ENCODE assay signal across 30 mouse cellular contexts in the genomic region with DNA sequence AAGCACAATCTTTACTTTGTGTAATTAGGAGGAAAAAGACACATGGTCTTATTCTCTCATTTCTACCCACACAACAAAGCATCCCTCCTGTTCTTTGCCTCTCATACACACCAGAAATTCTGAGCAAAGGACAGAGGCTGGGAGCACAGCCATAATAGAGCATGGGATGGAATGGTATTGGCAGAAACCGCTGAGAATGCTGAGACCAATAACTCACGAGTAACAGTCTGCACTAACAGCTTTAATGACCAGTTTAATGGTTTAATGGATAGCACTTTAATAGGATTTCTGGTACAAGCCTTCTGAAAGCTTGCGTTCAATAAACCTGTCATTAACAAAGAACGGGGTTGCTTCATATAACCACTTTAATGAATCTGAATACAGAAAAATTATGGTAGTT.
DNase-seq lines count a peak whose midpoint lies in the region; ATAC-seq lines count a peak whose summit lies in the region.
"Had no signal": no experiment of that assay in that cellular context is flagged by ENCODE, and none has a peak within 500 bp of the region (broad histone marks: within the 10 kb centered on the region; RNA-seq: fewer than 3 reads in every experiment).

No protein-coding gene starts in this region.

- no peak overlapping the region for H3K4me2 ChIP-seq in forebrain, embryonic 15.5 days (replicated peaks)
- H3K4me2 ChIP-seq in forebrain, embryonic 11.5 days (ENCODE audit: low read depth, low read length, severe bottlenecking): no peak overlapping the region
- no peak overlapping the region for H3K4me2 ChIP-seq in midbrain, embryonic 15.5 days
- H3K4me2 ChIP-seq: embryonic facial prominence, embryonic 15.5 days; heart, embryonic 13.5 days had no signal

- no peaks in the 10 kb centered on the region for H3K36me3 ChIP-seq in forebrain, embryonic 15.5 days
- H3K36me3 ChIP-seq in forebrain, embryonic 11.5 days (ENCODE audit: control insufficient read depth, insufficient read depth, low read length): no peaks in the 10 kb centered on the region
- H3K36me3 ChIP-seq in midbrain, embryonic 15.5 days (replicated peaks): no peaks in the 10 kb centered on the region
- H3K36me3 ChIP-seq: embryonic facial prominence, embryonic 10.5 days; embryonic facial prominence, embryonic 15.5 days; G1E; heart, embryonic 13.5 days had no signal

- H3K4me3 ChIP-seq in forebrain, embryonic 15.5 days: no peak overlapping the region
- no peak overlapping the region for H3K4me3 ChIP-seq in forebrain, embryonic 11.5 days (ENCODE audit: low read depth, low read length)
- no peak overlapping the region for H3K4me3 ChIP-seq in midbrain, embryonic 15.5 days
- H3K4me3 ChIP-seq: embryonic facial prominence, embryonic 10.5 days; embryonic facial prominence, embryonic 15.5 days; heart, embryonic 13.5 days had no signal

- 0 out of 2 replicates have a peak, but pooled peaks have one; percentile 28 for ATAC-seq in forebrain, embryonic 15.5 days (replicated peaks)
- ATAC-seq in forebrain, embryonic 11.5 days (replicated peaks; ENCODE audit: low FRiP score): no peak
- ATAC-seq in midbrain, embryonic 15.5 days (replicated peaks): no peak
- ATAC-seq: forebrain, embryonic 16.5 days; midbrain, embryonic 16.5 days; Patski had no signal

- no peak for DNase-seq in forebrain, embryonic 11.5 days (ENCODE audit: low spot score)
- DNase-seq in kidney, postnatal 14 days: peak; percentile 5
- DNase-seq in kidney, postnatal 4 days: no peak
- DNase-seq in Muller cell, postnatal 12 days (ENCODE audit: inconsistent ontology term): peak; percentile 45
- DNase-seq in mesoderm, embryonic 11.5 days (ENCODE audit: low read depth, low spot score): peak; percentile 35
- DNase-seq in T-cell, adult 2 months (ENCODE audit: low spot score): no peak
- DNase-seq: adrenal gland, postnatal 14 days; cerebellum, adult 11-12 months; cerebellum, postnatal 10 days; gastrocnemius, postnatal 10 days; heart, postnatal 10 days; kidney, adult 18-20 months; liver; lung, adult 2 months; lung, postnatal 10 days; right cerebral cortex, adult 18-20 months; thymus, adult 18-20 months; thymus, postnatal 36 days had no signal

- H3K9ac ChIP-seq in forebrain, embryonic 15.5 days (replicated peaks): no peak overlapping the region
- no peak overlapping the region for H3K9ac ChIP-seq in forebrain, embryonic 11.5 days (ENCODE audit: low read length)
- H3K9ac ChIP-seq in midbrain, embryonic 15.5 days: no peak overlapping the region
- H3K9ac ChIP-seq: embryonic facial prominence, embryonic 15.5 days; heart, embryonic 13.5 days; liver, embryonic 14.5 days had no signal

- H3K4me1 ChIP-seq in forebrain, embryonic 15.5 days: peaks cover 17% of the 10 kb centered on the region
- H3K4me1 ChIP-seq in forebrain, embryonic 11.5 days (replicated peaks; ENCODE audit: control insufficient read depth, insufficient read depth, low read length): 0 out of 2 replicates have a peak, but pooled peaks cover 1% of the 10 kb centered on the region
- 0 out of 2 replicates have a peak, but pooled peaks cover 3% of the 10 kb centered on the region for H3K4me1 ChIP-seq in midbrain, embryonic 15.5 days
- H3K4me1 ChIP-seq: embryonic facial prominence, embryonic 10.5 days; embryonic facial prominence, embryonic 15.5 days; heart, embryonic 13.5 days had no signal

- H3K27me3 ChIP-seq in forebrain, embryonic 15.5 days: no peaks in the 10 kb centered on the region
- H3K27me3 ChIP-seq in forebrain, embryonic 11.5 days (ENCODE audit: control insufficient read depth, insufficient read depth, low read length): no peaks in the 10 kb centered on the region
- H3K27me3 ChIP-seq in midbrain, embryonic 15.5 days (replicated peaks): no peaks in the 10 kb centered on the region
- H3K27me3 ChIP-seq: embryonic facial prominence, embryonic 15.5 days; heart, embryonic 13.5 days; Patski had no signal

- WGBS in forebrain, embryonic 15.5 days: 59% methylated on average over 4 of the region's 4 CpGs
- WGBS in forebrain, embryonic 11.5 days: 70% methylated on average over 4 of the region's 4 CpGs
- WGBS in midbrain, embryonic 15.5 days: 72% methylated on average over 4 of the region's 4 CpGs

- H3K27ac ChIP-seq in forebrain, embryonic 15.5 days (replicated peaks): no peak overlapping the region
- no peak overlapping the region for H3K27ac ChIP-seq in forebrain, embryonic 11.5 days (ENCODE audit: low read depth, low read length)
- no peak overlapping the region for H3K27ac ChIP-seq in midbrain, embryonic 15.5 days
- H3K27ac ChIP-seq: embryonic facial prominence, embryonic 10.5 days; embryonic facial prominence, embryonic 15.5 days; heart, embryonic 13.5 days; liver, embryonic 14.5 days; macrophage; stomach, postnatal 0 days had no signal

- no peaks in the 10 kb centered on the region for H3K9me3 ChIP-seq in forebrain, embryonic 15.5 days
- no peaks in the 10 kb centered on the region for H3K9me3 ChIP-seq in forebrain, embryonic 11.5 days (ENCODE audit: control insufficient read depth, low read length)
- H3K9me3 ChIP-seq in midbrain, embryonic 15.5 days: no peaks in the 10 kb centered on the region
- H3K9me3 ChIP-seq: embryonic facial prominence, embryonic 10.5 days; embryonic facial prominence, embryonic 15.5 days; G1E; heart, embryonic 13.5 days had no signal

Comparison
In these comparisons a context has a peak if more than half of its experiments do, and no peak if none do; other contexts are left out.
1. DNase-seq: peak in kidney, postnatal 14 days (single experiment), Muller cell, postnatal 12 days (single experiment) and mesoderm, embryonic 11.5 days (single experiment); none in forebrain, embryonic 11.5 days (single experiment), kidney, postnatal 4 days (0 of 2) and T-cell, adult 2 months (single experiment).